Comparison of ENCODE assay signal across 10 mouse cellular contexts in genomic region chr14:17005194-17006018, GRCm38 (mm10).
A peak's percentile ranks its signal among the peaks of the same experiment; 100 is the strongest.
DNase-seq lines count a peak whose midpoint lies in the region; ATAC-seq and TF ChIP-seq lines count a peak whose summit lies in the region.
"Had no signal": no experiment of that assay in that cellular context is flagged by ENCODE, and none has a peak within 500 bp of the region (broad histone marks: within the 10 kb centered on the region; RNA-seq: fewer than 3 reads in every experiment).

No protein-coding gene starts in this region.

- DNase-seq in forebrain, postnatal 0 days = peak; percentile 25
- DNase-seq in left cerebral cortex, postnatal 25 days (ENCODE audit: low spot score in 2 of 2) = peak; percentile 10
- no peak for DNase-seq in left cerebral cortex, adult 8-10 months (ENCODE audit: low spot score in 2 of 2)
- DNase-seq in heart, postnatal 14 days = peak; percentile 36 to 60
- peak; percentile 44 for DNase-seq in lung, postnatal 36 days
- DNase-seq in embryo, embryonic 9.5 days (ENCODE audit: extremely low spot score) = no peak
- DNase-seq in thymus, postnatal 25 days = no peak
- DNase-seq: B cell, adult 2 months had no signal

- no peak overlapping the region for H3K9ac ChIP-seq in forebrain, postnatal 0 days
- H3K9ac ChIP-seq in forebrain, embryonic 16.5 days (replicated peaks; ENCODE audit: low read depth, low read length) = no peak overlapping the region
- H3K9ac ChIP-seq: hindbrain, embryonic 14.5 days had no signal

- no peak overlapping the region for H3K4me2 ChIP-seq in forebrain, postnatal 0 days (ENCODE audit: low read depth)
- H3K4me2 ChIP-seq in forebrain, embryonic 16.5 days (ENCODE audit: low read length) = no peak overlapping the region
- H3K4me2 ChIP-seq: hindbrain, embryonic 14.5 days had no signal

- H3K27ac ChIP-seq in forebrain, postnatal 0 days (ENCODE audit: low read depth, low read length) = no peak overlapping the region
- no peak overlapping the region for H3K27ac ChIP-seq in forebrain, embryonic 16.5 days (ENCODE audit: low read length)
- H3K27ac ChIP-seq: hindbrain, embryonic 14.5 days had no signal

- 93% methylated on average over 8 of the region's 8 CpGs for WGBS in forebrain, postnatal 0 days
- 93% methylated on average over 8 of the region's 8 CpGs for WGBS in forebrain, embryonic 16.5 days

- no peaks in the 10 kb centered on the region for H3K27me3 ChIP-seq in forebrain, postnatal 0 days (ENCODE audit: insufficient read depth, low read length)
- H3K27me3 ChIP-seq in forebrain, embryonic 16.5 days (replicated peaks; ENCODE audit: control insufficient read depth, insufficient read depth, low read length) = no peaks in the 10 kb centered on the region

- intact Hi-C loops in left cerebral cortex, postnatal 25 days (cut with DNase I) = no loop called here
- intact Hi-C loops in heart, postnatal 14 days (cut with DNase I) = no loop called here

- H3K4me1 ChIP-seq in forebrain, postnatal 0 days (ENCODE audit: insufficient read depth) = no peaks in the 10 kb centered on the region
- H3K4me1 ChIP-seq in forebrain, embryonic 16.5 days (replicated peaks; ENCODE audit: control insufficient read depth, insufficient read depth, low read length) = no peaks in the 10 kb centered on the region

- TF ChIP-seq CTCF in forebrain, postnatal 0 days (IDR thresholded peaks at IDR 0.05; ENCODE audit: low read depth) = no peak

- ATAC-seq in forebrain, postnatal 0 days = peak; percentile 73
- ATAC-seq in forebrain, embryonic 16.5 days = no peak

- no peaks in the 10 kb centered on the region for H3K9me3 ChIP-seq in forebrain, postnatal 0 days (ENCODE audit: low read length)
- no peaks in the 10 kb centered on the region for H3K9me3 ChIP-seq in forebrain, embryonic 16.5 days (ENCODE audit: control insufficient read depth, low read length)

- no peaks in the 10 kb centered on the region for H3K36me3 ChIP-seq in forebrain, postnatal 0 days (ENCODE audit: insufficient read depth)
- no peaks in the 10 kb centered on the region for H3K36me3 ChIP-seq in forebrain, embryonic 16.5 days (ENCODE audit: control insufficient read depth, insufficient read depth)

- H3K4me3 ChIP-seq in forebrain, postnatal 0 days (ENCODE audit: low read depth, low read length) = no peak overlapping the region
- H3K4me3 ChIP-seq in forebrain, embryonic 16.5 days (replicated peaks; ENCODE audit: low read length) = no peak overlapping the region

Comparison
In these comparisons a context has a peak if more than half of its experiments do, and no peak if none do; other contexts are left out.
1. DNase-seq: peak in forebrain, postnatal 0 days (single experiment), left cerebral cortex, postnatal 25 days (2 of 2), heart, postnatal 14 days (2 of 2) and lung, postnatal 36 days (single experiment); none in left cerebral cortex, adult 8-10 months (0 of 2), embryo, embryonic 9.5 days (single experiment) and thymus, postnatal 25 days (single experiment).